ENCODE assay signal across 8 mouse cellular contexts in genomic region chr8:105495350-105496302, GRCm38 (mm10). TPM values are rescaled to one million over a fixed set of nuclear protein-coding genes. Genes with fewer than 3 reads are reported as not detected.
A peak's percentile ranks its signal among the peaks of the same experiment; 100 is the strongest.
DNase-seq lines count a peak whose midpoint lies in the region; ATAC-seq and TF ChIP-seq lines count a peak whose summit lies in the region.

No protein-coding gene starts in this region.

- H3K9me3 ChIP-seq in embryonic facial prominence, embryonic 13.5 days, result no peaks in the 10 kb centered on the region
- no peaks in the 10 kb centered on the region for H3K9me3 ChIP-seq in intestine, postnatal 0 days (ENCODE audit: control insufficient read depth)
- H3K9me3 ChIP-seq in midbrain, postnatal 0 days (ENCODE audit: low read length), result no peaks in the 10 kb centered on the region

- DNase-seq in kidney, adult 2 months, result no peak
- no peak for DNase-seq in kidney, postnatal 10 days
- no peak for DNase-seq in midbrain, postnatal 0 days (ENCODE audit: low spot score)
- no peak for DNase-seq in yolk sac, embryonic 10.5 days (ENCODE audit: low spot score)
- no peak for DNase-seq in urinary bladder, postnatal 14 days (ENCODE audit: low spot score)
- no peak for DNase-seq in frontal cortex, postnatal 10 days (ENCODE audit: low spot score in 2 of 2)

- no peaks in the 10 kb centered on the region for H3K27me3 ChIP-seq in kidney, adult 2 months (replicated peaks; ENCODE audit: control insufficient read depth, insufficient read depth, low read length)
- no peaks in the 10 kb centered on the region for H3K27me3 ChIP-seq in embryonic facial prominence, embryonic 13.5 days
- no peaks in the 10 kb centered on the region for H3K27me3 ChIP-seq in intestine, postnatal 0 days (replicated peaks; ENCODE audit: control insufficient read depth, insufficient read depth, low read length)
- H3K27me3 ChIP-seq in midbrain, postnatal 0 days (ENCODE audit: insufficient read depth, low read length), result no peaks in the 10 kb centered on the region

- no peak for ATAC-seq in embryonic facial prominence, embryonic 13.5 days (ENCODE audit: insufficient number of reproducible peaks, insufficient read depth, low FRiP score, low TSS enrichment, low read depth)
- no peak for ATAC-seq in intestine, postnatal 0 days
- ATAC-seq in midbrain, postnatal 0 days (ENCODE audit: low FRiP score), result no peak

- H3K4me2 ChIP-seq in embryonic facial prominence, embryonic 13.5 days, result peak overlapping the region; percentile 87
- H3K4me2 ChIP-seq in intestine, postnatal 0 days (replicated peaks; ENCODE audit: low read depth), result peak overlapping the region; percentile 89
- H3K4me2 ChIP-seq in midbrain, postnatal 0 days (ENCODE audit: low read depth, low read length, poor library complexity, severe bottlenecking), result peak overlapping the region; percentile 97

- no peak for TF ChIP-seq POLR2A in kidney, adult 2 months (IDR thresholded peaks at IDR 0.05; ENCODE audit: low read depth, low read length)

- WGBS in kidney, adult 2 months, result 49% methylated on average over 17 of the region's 17 CpGs
- 34% methylated on average over 17 of the region's 17 CpGs for WGBS in embryonic facial prominence, embryonic 13.5 days
- 55% methylated on average over 17 of the region's 17 CpGs for WGBS in intestine, postnatal 0 days
- 18% methylated on average over 17 of the region's 17 CpGs for WGBS in midbrain, postnatal 0 days

- H3K27ac ChIP-seq in kidney, adult 2 months (ENCODE audit: insufficient read depth, low read depth, low read length), result peak overlapping the region; percentile 64
- peak overlapping the region; percentile 85 for H3K27ac ChIP-seq in embryonic facial prominence, embryonic 13.5 days
- H3K27ac ChIP-seq in intestine, postnatal 0 days (ENCODE audit: low read depth, low read length), result peak overlapping the region; percentile 4; the same call in 1 of the 2 replicates
- H3K27ac ChIP-seq in midbrain, postnatal 0 days (ENCODE audit: low read depth, low read length), result peak overlapping the region; percentile 75

- H3K4me1 ChIP-seq in kidney, adult 2 months (ENCODE audit: control insufficient read depth, insufficient read depth, low read length), result peaks cover 9% of the 10 kb centered on the region
- H3K4me1 ChIP-seq in embryonic facial prominence, embryonic 13.5 days, result peaks cover 31% of the 10 kb centered on the region
- H3K4me1 ChIP-seq in intestine, postnatal 0 days (replicated peaks; ENCODE audit: control insufficient read depth, insufficient read depth, low read length), result no peaks in the 10 kb centered on the region; the same call in 1 of the 2 replicates
- H3K4me1 ChIP-seq in midbrain, postnatal 0 days (ENCODE audit: insufficient read depth, low read length), result peaks cover 6% of the 10 kb centered on the region; the same call in 1 of the 2 replicates

- H3K4me3 ChIP-seq in kidney, adult 2 months (ENCODE audit: insufficient read depth, low read depth, low read length), result peak overlapping the region; percentile 12; the same call in 1 of the 2 replicates
- peak overlapping the region; percentile 90 for H3K4me3 ChIP-seq in embryonic facial prominence, embryonic 13.5 days
- H3K4me3 ChIP-seq in intestine, postnatal 0 days (ENCODE audit: low read depth, low read length), result peak overlapping the region; percentile 79
- H3K4me3 ChIP-seq in midbrain, postnatal 0 days (ENCODE audit: low read depth, low read length), result peak overlapping the region; percentile 82

- peak overlapping the region; percentile 92 for H3K9ac ChIP-seq in embryonic facial prominence, embryonic 13.5 days
- H3K9ac ChIP-seq in intestine, postnatal 0 days (ENCODE audit: low read depth, low read length), result no peak overlapping the region
- peak overlapping the region; percentile 79; the same call in 1 of the 2 replicates for H3K9ac ChIP-seq in midbrain, postnatal 0 days (replicated peaks; ENCODE audit: low read length, poor library complexity, severe bottlenecking)

- no peak for TF ChIP-seq CTCF in kidney, adult 2 months (conservative IDR thresholded peaks at IDR 0.05; ENCODE audit: insufficient read depth, insufficient read length, low read depth, low read length)
- TF ChIP-seq CTCF in intestine, postnatal 0 days (IDR thresholded peaks at IDR 0.05; ENCODE audit: low read depth), result no peak
- no peak for TF ChIP-seq CTCF in midbrain, postnatal 0 days (IDR thresholded peaks at IDR 0.05)

- no peaks in the 10 kb centered on the region for H3K36me3 ChIP-seq in kidney, adult 2 months (ENCODE audit: control insufficient read depth, insufficient read depth, low read length)
- H3K36me3 ChIP-seq in embryonic facial prominence, embryonic 13.5 days, result no peaks in the 10 kb centered on the region
- H3K36me3 ChIP-seq in intestine, postnatal 0 days (ENCODE audit: control insufficient read depth, insufficient read depth), result no peaks in the 10 kb centered on the region
- H3K36me3 ChIP-seq in midbrain, postnatal 0 days (ENCODE audit: insufficient read depth, low read length), result no peaks in the 10 kb centered on the region

RNA-seq across cellular contexts. Expression of gene Zdhhc1, which starts 1.1 kb away (rescaled TPM):
- 47.6 and 57.7 TPM in 2 replicates for polyA plus RNA-seq in kidney, adult 2 months (2012; rRNA removed)
- polyA plus RNA-seq in embryonic facial prominence, embryonic 13.5 days (2015; fragmentation: Nextera tagmentation; extraction: Ambion mirVana), result 52.2 and 53.3 TPM in 2 replicates
- 6.4 and 7.1 TPM in 2 replicates for polyA plus RNA-seq in intestine, postnatal 0 days (2015; fragmentation: Nextera tagmentation; extraction: Ambion mirVana)
- 32.9 and 47.2 TPM in 2 replicates for total RNA-seq in midbrain, postnatal 0 days (2014; rRNA removed)
- polyA plus RNA-seq in midbrain, postnatal 0 days (2015; fragmentation: Nextera tagmentation; extraction: Ambion mirVana), result 27.3 and 27.9 TPM in 2 replicates

RNA-seq across cellular contexts. Expression of gene Hsd11b2, which starts 22.9 kb away (rescaled TPM):
- 310 and 336 TPM in 2 replicates for polyA plus RNA-seq in kidney, adult 2 months (2012; rRNA removed)
- 0.87 and 1.1 TPM in 2 replicates for polyA plus RNA-seq in embryonic facial prominence, embryonic 13.5 days (2015; fragmentation: Nextera tagmentation; extraction: Ambion mirVana)
- polyA plus RNA-seq in intestine, postnatal 0 days (2015; fragmentation: Nextera tagmentation; extraction: Ambion mirVana), result 1.1 and 4.1 TPM in 2 replicates
- total RNA-seq in midbrain, postnatal 0 days (2014; rRNA removed), result 0.57 and 0.88 TPM in 2 replicates
- 1.3 and 1.9 TPM in 2 replicates for polyA plus RNA-seq in midbrain, postnatal 0 days (2015; fragmentation: Nextera tagmentation; extraction: Ambion mirVana)

RNA-seq across cellular contexts. Expression of gene Tppp3, which starts 24.3 kb away (rescaled TPM):
- polyA plus RNA-seq in kidney, adult 2 months (2012; rRNA removed), result 11.9 and 19.3 TPM in 2 replicates
- polyA plus RNA-seq in embryonic facial prominence, embryonic 13.5 days (2015; fragmentation: Nextera tagmentation; extraction: Ambion mirVana), result 18.7 and 23.1 TPM in 2 replicates
- polyA plus RNA-seq in intestine, postnatal 0 days (2015; fragmentation: Nextera tagmentation; extraction: Ambion mirVana), result 67.9 and 78.5 TPM in 2 replicates
- total RNA-seq in midbrain, postnatal 0 days (2014; rRNA removed), result 75.0 and 82.8 TPM in 2 replicates
- 159 and 164 TPM in 2 replicates for polyA plus RNA-seq in midbrain, postnatal 0 days (2015; fragmentation: Nextera tagmentation; extraction: Ambion mirVana)

Comparison
In these comparisons a context has a peak if more than half of its experiments do, and no peak if none do; other contexts are left out.
1. H3K27ac ChIP-seq: peak in every context shown above with its lines; median percentile 85 in embryonic facial prominence, embryonic 13.5 days; 75 in midbrain, postnatal 0 days; 64 in kidney, adult 2 months; 4 in intestine, postnatal 0 days.
2. H3K4me3 ChIP-seq: peak in every context shown above with its lines; median percentile 90 in embryonic facial prominence, embryonic 13.5 days; 82 in midbrain, postnatal 0 days; 79 in intestine, postnatal 0 days; 12 in kidney, adult 2 months.
3. RNA of gene Hsd11b2, which starts 22.9 kb away (polyA plus RNA-seq): 310 to 336 TPM in kidney, adult 2 months; 1.1 to 4.1 TPM in intestine, postnatal 0 days, 1.3 to 1.9 TPM in midbrain, postnatal 0 days and 0.87 to 1.1 TPM in embryonic facial prominence, embryonic 13.5 days; every median in the first group is over 10 times any median in the second.
4. Peak in every context shown above with its lines, with median percentiles within 50 percentile points of each other: H3K4me2 ChIP-seq.